Mouse (Mus musculus) T-helper 1 cell (primary cell): ENCODE results near the gene Psma3.

ENCODE experiments used
- in situ Hi-C: fragments of 300-600 bp; cut with MboI, MseI; formaldehyde crosslinking; loops from one replicate; pipeline ENCODE4 v1.15.1; 2025; ENCODE audit warnings: high pct_unique_total_duplicates

Gene Psma3

GRCm38 (mm10) chr12:71044488-71044887 is 70.1 kb downstream of the Psma3 start:
- in situ Hi-C loops: no loop called here
